Mouse (Mus musculus) kidney, postnatal 0 days (tissue): ENCODE results near the gene Sdk1. TPM values are rescaled to one million over a fixed set of nuclear protein-coding genes. Genes with fewer than 3 reads are reported as not detected.

ENCODE experiments used
- ATAC-seq: fragments of 200-750 bp; cut with Nextera tagmentation; replicated peaks from 2 replicates; pipeline ENCODE4 v1.8.0; 2017; ENCODE audit warnings: low read depth, moderate number of reproducible peaks, moderate TSS enrichment, moderate library complexity; ENCODE audit not compliant: low FRiP score
- DNase-seq: peaks from one replicate; pipeline ENCODE4 v3.0.0-alpha.2; 2016; ENCODE audit warnings: low spot score
- H3K27ac ChIP-seq: fragments of 300-500 bp; sonication (generic); 2 replicates; pipeline ENCODE4 v1.5.1; 2014; ENCODE audit warnings: mild to moderate bottlenecking
- H3K27me3 ChIP-seq: fragments of 300-500 bp; sonication (generic); 2 replicates; pipeline ENCODE4 v1.6.1; 2014; ENCODE audit warnings: low read length, mixed read lengths; ENCODE audit not compliant: insufficient read depth
- H3K36me3 ChIP-seq: fragments of 300-500 bp; sonication (generic); 2 replicates; pipeline ENCODE4 v1.6.1; 2014; ENCODE audit warnings: low read length, mixed read lengths; ENCODE audit not compliant: insufficient read depth
- H3K4me1 ChIP-seq: fragments of 300-500 bp; sonication (generic); replicated peaks from 2 replicates; pipeline ENCODE4 v1.6.1; 2014; ENCODE audit warnings: antibody characterized with exemption, low read length, mixed read lengths; ENCODE audit not compliant: insufficient read depth
- H3K4me2 ChIP-seq: fragments of 300-500 bp; sonication (generic); 2 replicates; pipeline ENCODE4 v1.6.1; 2014; ENCODE audit warnings: mild to moderate bottlenecking, low read length, moderate library complexity, mixed read lengths
- H3K4me3 ChIP-seq: fragments of 300-500 bp; sonication (generic); replicated peaks from 2 replicates; pipeline ENCODE4 v1.5.1; 2014; ENCODE audit warnings: low read depth, low read length
- H3K9ac ChIP-seq: fragments of 300-500 bp; sonication (generic); 2 replicates; pipeline ENCODE4 v1.6.1; 2014; ENCODE audit warnings: low read depth, low read length
- H3K9me3 ChIP-seq: fragments of 300-500 bp; sonication (generic); replicated peaks from 2 replicates; pipeline ENCODE4 v1.6.1; 2016; ENCODE audit warnings: low read length, inconsistent platforms, mixed read lengths
- CTCF ChIP-seq: IDR thresholded peaks from 2 replicates; pipeline ENCODE4 v1.5.1; 2016; ENCODE audit warnings: antibody characterized with exemption, low read depth, mild to moderate bottlenecking, moderate library complexity
- WGBS: fragments of 180-500 bp; shearing (Covaris S2); extraction: QIAGEN DNeasy Blood & Tissue Kit; methylation state at CpG from one replicate; pipeline ENCODE4 v1.1.7; 2014; 5-methylcytosine and 5-hydroxymethylcytosine counted together
- polyA plus RNA-seq: library from polyadenylated mRNA; unstranded; fragments of >200 nt; fragmentation: Nextera tagmentation; extraction: Ambion mirVana; gene quantifications from 2 replicates; pipeline ENCODE4 v1.2.1, GENCODE M21; 2015

The Sdk1 gene
- polyA plus RNA-seq, 1 experiment from 2014 or later: 2.1 TPM

GRCm38 (mm10) chr5:141542890-141543666 is 301.8 kb downstream of the Sdk1 start:
- ATAC-seq (peak; percentile 46; the same call in 1 of the 2 replicates), DNase-seq (peak; percentile 53)
- Histone ChIP-seq H3K4me2 (no peak overlapping the region), H3K27ac (no peak overlapping the region), H3K4me3 (no peak overlapping the region), H3K4me1 (peaks cover 2% of the 10 kb centered on the region; the same call in 1 of the 2 replicates), H3K9ac (no peak overlapping the region), H3K36me3 (no peaks in the 10 kb centered on the region), H3K27me3 (no peaks in the 10 kb centered on the region), H3K9me3 (no peaks in the 10 kb centered on the region)
- no peak for TF ChIP-seq CTCF
- 16% methylated on average over 8 of the region's 8 CpGs for WGBS

- H3K9ac ChIP-seq: no peak overlapping the region
- no peaks in the 10 kb centered on the region for H3K9me3 ChIP-seq
- H3K36me3 ChIP-seq: no peaks in the 10 kb centered on the region
- no peaks in the 10 kb centered on the region for H3K27me3 ChIP-seq
- 0 out of 2 replicates have a peak, but pooled peaks cover 2% of the 10 kb centered on the region for H3K4me1 ChIP-seq
- H3K4me2 ChIP-seq: no peak overlapping the region
- H3K27ac ChIP-seq: no peak overlapping the region
- no peak overlapping the region for H3K4me3 ChIP-seq
- no peak for TF ChIP-seq CTCF
- 22% methylated on average over 9 of the region's 9 CpGs for WGBS
- ATAC-seq: no peak
- peak; percentile 50 for DNase-seq
Observed at GRCm38 (mm10) chr5:141553444-141553843, 312.2 kb downstream of the Sdk1 start.

GRCm38 (mm10) chr5:141558731-141559130 is 317.4 kb downstream of the Sdk1 start:
- H3K27ac ChIP-seq: no peak overlapping the region
- WGBS: 74% methylated on average over 4 of the region's 4 CpGs
- H3K4me2 ChIP-seq: no peak overlapping the region
- H3K27me3 ChIP-seq: no peaks in the 10 kb centered on the region
- ATAC-seq (no peak), DNase-seq (no peak)
- H3K9ac ChIP-seq: no peak overlapping the region
- no peaks in the 10 kb centered on the region for H3K36me3 ChIP-seq
- no peak overlapping the region for H3K4me3 ChIP-seq
- H3K9me3 ChIP-seq: no peaks in the 10 kb centered on the region
- no peak for TF ChIP-seq CTCF
- H3K4me1 ChIP-seq: no peaks in the 10 kb centered on the region

- ATAC-seq (no peak), DNase-seq (no peak)
- no peak overlapping the region for H3K4me3 ChIP-seq
- no peaks in the 10 kb centered on the region for H3K36me3 ChIP-seq
- no peak overlapping the region for H3K9ac ChIP-seq
- WGBS: 59% methylated on average over 5 of the region's 5 CpGs
- no peak for TF ChIP-seq CTCF
- H3K4me2 ChIP-seq: no peak overlapping the region
- H3K9me3 ChIP-seq: no peaks in the 10 kb centered on the region
- H3K4me1 ChIP-seq: no peaks in the 10 kb centered on the region
- H3K27me3 ChIP-seq: no peaks in the 10 kb centered on the region
- no peak overlapping the region for H3K27ac ChIP-seq
Observed at GRCm38 (mm10) chr5:141560325-141560724, 319.0 kb downstream of the Sdk1 start.

GRCm38 (mm10) chr5:141561989-141562560 is 320.8 kb downstream of the Sdk1 start:
- Histone ChIP-seq H3K27me3 (no peaks in the 10 kb centered on the region), H3K9me3 (no peaks in the 10 kb centered on the region), H3K4me2 (no peak overlapping the region), H3K27ac (no peak overlapping the region), H3K4me1 (no peaks in the 10 kb centered on the region), H3K4me3 (no peak overlapping the region), H3K9ac (no peak overlapping the region), H3K36me3 (no peaks in the 10 kb centered on the region)
- DNase-seq: peak; percentile 57
- no peak for ATAC-seq
- no peak for TF ChIP-seq CTCF
- 23% methylated on average over 3 of the region's 3 CpGs for WGBS

GRCm38 (mm10) chr5:141564197-141564596 is 322.9 kb downstream of the Sdk1 start:
- H3K27me3 ChIP-seq: no peaks in the 10 kb centered on the region
- no peaks in the 10 kb centered on the region for H3K36me3 ChIP-seq
- TF ChIP-seq CTCF: 0 out of 2 replicates have a peak, but pooled peaks have one; percentile 30
- H3K9me3 ChIP-seq: no peaks in the 10 kb centered on the region
- 85% methylated on average over 5 of the region's 5 CpGs for WGBS
- no peak for ATAC-seq
- H3K4me2 ChIP-seq: no peak overlapping the region
- H3K9ac ChIP-seq: no peak overlapping the region
- H3K4me1 ChIP-seq: no peaks in the 10 kb centered on the region
- H3K27ac ChIP-seq: no peak overlapping the region
- no peak overlapping the region for H3K4me3 ChIP-seq
- DNase-seq: no peak
